Mouse (Mus musculus) hindbrain, postnatal 0 days (tissue): ENCODE data around the gene Vipas39. TPM values are rescaled to one million over a fixed set of nuclear protein-coding genes. Genes with fewer than 3 reads are reported as not detected.
"Not testable (repeated sequence)": the region's sequence is repeated elsewhere in the genome, so short reads cannot be mapped to it uniquely, and the experiment has no call there.

Source experiments
- ATAC-seq: fragments of 200-750 bp; cut with Nextera tagmentation; 2 replicates; pipeline ENCODE4 v1.8.0; 2017; ENCODE audit warnings: mild to moderate bottlenecking, moderate TSS enrichment, moderate library complexity
- DNase-seq: peaks from one replicate; pipeline ENCODE4 v3.0.0-alpha.2; 2015; ENCODE audit warnings: low spot score
- H3K27ac ChIP-seq: fragments of 300-500 bp; sonication (generic); 2 replicates; pipeline ENCODE4 v1.5.1; 2014; ENCODE audit warnings: mild to moderate bottlenecking
- H3K27me3 ChIP-seq: fragments of 300-500 bp; sonication (generic); 2 replicates; pipeline ENCODE4 v1.6.1; 2014; ENCODE audit warnings: low read length, mixed read lengths; ENCODE audit not compliant: insufficient read depth
- H3K36me3 ChIP-seq: fragments of 300-500 bp; sonication (generic); 2 replicates; pipeline ENCODE4 v1.6.1; 2014; ENCODE audit warnings: low read length, mixed read lengths; ENCODE audit not compliant: insufficient read depth
- H3K4me1 ChIP-seq: fragments of 300-500 bp; sonication (generic); 2 replicates; pipeline ENCODE4 v1.6.1; 2014; ENCODE audit warnings: antibody characterized with exemption, low read length, mixed read lengths; ENCODE audit not compliant: insufficient read depth
- H3K4me2 ChIP-seq: fragments of 300-500 bp; sonication (generic); 2 replicates; pipeline ENCODE4 v1.6.1; 2014; ENCODE audit warnings: low read depth, mild to moderate bottlenecking, low read length, moderate library complexity, mixed read lengths
- H3K4me3 ChIP-seq: fragments of 300-500 bp; sonication (generic); 2 replicates; pipeline ENCODE4 v1.5.1; 2014; ENCODE audit warnings: low read length
- H3K9ac ChIP-seq: fragments of 300-500 bp; sonication (generic); replicated peaks from 2 replicates; pipeline ENCODE4 v1.6.1; 2014; ENCODE audit warnings: mild to moderate bottlenecking, low read length, moderate library complexity, mixed read lengths
- H3K9me3 ChIP-seq: fragments of 300-500 bp; sonication (generic); 2 replicates; pipeline ENCODE4 v1.6.1; 2016; ENCODE audit warnings: low read length, mixed read lengths
- CTCF ChIP-seq: IDR thresholded peaks from 2 replicates; pipeline ENCODE4 v1.5.1; 2016; ENCODE audit warnings: antibody characterized with exemption, control low read depth, low read depth
- WGBS: fragments of 180-500 bp; shearing (Covaris S2); extraction: QIAGEN DNeasy Blood & Tissue Kit; methylation state at CpG from one replicate; pipeline ENCODE4 v1.1.7; 2014; 5-methylcytosine and 5-hydroxymethylcytosine counted together
- polyA plus RNA-seq: library from polyadenylated mRNA; unstranded; fragments of >200 nt; fragmentation: Nextera tagmentation; extraction: Ambion mirVana; gene quantifications from 2 replicates; pipeline ENCODE4 v1.2.1, GENCODE M21; 2015
- total RNA-seq: library from RNA; depleted of rRNA; stranded (reverse); fragments of >200 nt; gene quantifications from 2 replicates; pipeline ENCODE4 v1.2.3, GENCODE M21; 2014

Vipas39 gene
- total and polyA plus RNA-seq, 2 experiments from 2014 or later = 50.5 to 61.3 TPM

- Histone ChIP-seq H3K4me2 (no peak overlapping the region), H3K36me3 (no peaks in the 10 kb centered on the region), H3K4me3 (no peak overlapping the region), H3K4me1 (no peaks in the 10 kb centered on the region), H3K27ac (no peak overlapping the region), H3K27me3 (no peaks in the 10 kb centered on the region), H3K9ac (no peak overlapping the region), H3K9me3 (no peaks in the 10 kb centered on the region)
- TF ChIP-seq CTCF = no peak
- 90% methylated on average over 4 of the region's 4 CpGs for WGBS
- no peak for ATAC-seq
- no peak for DNase-seq
Observed at GRCm38 (mm10) chr12:87282743-87283142, 16.7 kb upstream of the Vipas39 start.

GRCm38 (mm10) chr12:87281766-87282165 lies 15.7 kb upstream of the Vipas39 start:
- Histone ChIP-seq H3K4me2 (no peak overlapping the region), H3K9me3 (no peaks in the 10 kb centered on the region), H3K4me1 (no peaks in the 10 kb centered on the region), H3K9ac (no peak overlapping the region), H3K27ac (no peak overlapping the region), H3K27me3 (no peaks in the 10 kb centered on the region), H3K4me3 (no peak overlapping the region), H3K36me3 (no peaks in the 10 kb centered on the region)
- no peak for TF ChIP-seq CTCF
- DNase-seq = no peak
- 97% methylated on average over 1 of the region's 1 CpGs for WGBS
- no peak for ATAC-seq

GRCm38 (mm10) chr12:87279879-87280278 lies 13.8 kb upstream of the Vipas39 start:
- H3K9me3 ChIP-seq = no peaks in the 10 kb centered on the region
- TF ChIP-seq CTCF = peak; percentile 42
- WGBS = 45% methylated on average over 14 of the region's 14 CpGs
- no peak overlapping the region for H3K27ac ChIP-seq
- H3K4me2 ChIP-seq = no peak overlapping the region
- no peak overlapping the region for H3K9ac ChIP-seq
- ATAC-seq = no peak
- H3K4me3 ChIP-seq = no peak overlapping the region
- H3K4me1 ChIP-seq = no peaks in the 10 kb centered on the region
- no peaks in the 10 kb centered on the region for H3K27me3 ChIP-seq
- no peak for DNase-seq
- peaks cover 5% of the 10 kb centered on the region for H3K36me3 ChIP-seq

- Histone ChIP-seq H3K4me2 (no peak overlapping the region), H3K27me3 (no peaks in the 10 kb centered on the region), H3K9ac (no peak overlapping the region), H3K4me3 (no peak overlapping the region), H3K36me3 (peaks cover 10% of the 10 kb centered on the region), H3K9me3 (no peaks in the 10 kb centered on the region), H3K27ac (no peak overlapping the region), H3K4me1 (no peaks in the 10 kb centered on the region)
- no peak for DNase-seq
- no peak for ATAC-seq
- 69% methylated on average over 3 of the region's 3 CpGs for WGBS
- no peak for TF ChIP-seq CTCF
Observed at GRCm38 (mm10) chr12:87279350-87279749, 13.3 kb upstream of the Vipas39 start.

- H3K4me3 ChIP-seq = no peak overlapping the region
- no peaks in the 10 kb centered on the region for H3K4me1 ChIP-seq
- no peaks in the 10 kb centered on the region for H3K27me3 ChIP-seq
- H3K9me3 ChIP-seq = no peaks in the 10 kb centered on the region
- no peak overlapping the region for H3K27ac ChIP-seq
- no peak for TF ChIP-seq CTCF
- WGBS = 29% methylated on average over 6 of the region's 6 CpGs
- no peak for ATAC-seq
- H3K9ac ChIP-seq = no peak overlapping the region
- H3K36me3 ChIP-seq = peaks cover 19% of the 10 kb centered on the region
- DNase-seq = no peak
- no peak overlapping the region for H3K4me2 ChIP-seq
Observed at GRCm38 (mm10) chr12:87278118-87278730, 12.2 kb upstream of the Vipas39 start.

GRCm38 (mm10) chr12:87277251-87277650 lies 11.2 kb upstream of the Vipas39 start:
- not testable (repeated sequence) for H3K9me3 ChIP-seq, H3K4me2 ChIP-seq, H3K4me1 ChIP-seq, DNase-seq, H3K27me3 ChIP-seq, H3K4me3 ChIP-seq, ATAC-seq, H3K9ac ChIP-seq, H3K27ac ChIP-seq
- WGBS = 86% methylated on average over 4 of the region's 4 CpGs
- peaks cover 29% of the 10 kb centered on the region for H3K36me3 ChIP-seq
